Mouse (Mus musculus): ENCODE data around the gene Gstp1. TPM values are rescaled to one million over a fixed set of nuclear protein-coding genes. Genes with fewer than 3 reads are reported as not detected.

Gene Gstp1
- total and polyA plus RNA-seq, 2 experiments, result 456 to 1,374 TPM

- no peak within 1 kb of the TSS for H3K4me3 ChIP-seq (ENCODE audit: insufficient read depth, low read depth, low read length)
- TF ChIP-seq CTCF (IDR thresholded peaks at IDR 0.05; ENCODE audit: low read depth, low read length), result no peak
- TF ChIP-seq POLR2A (IDR thresholded peaks at IDR 0.05; ENCODE audit: extremely low read depth, insufficient read depth, low read length), result no peak
Measured at GRCm38 (mm10) chr19:4003112-4003511, 34.7 kb downstream of the Gstp1 start, which contains the start of gene Doc2g. Doc2g (plus strand) TSS chr19:4003313.

GRCm38 (mm10) chr19:4001752-4002151, 36.0 kb downstream of the Gstp1 start:
- Histone ChIP-seq H3K79me2 (ENCODE audit: control insufficient read depth, insufficient read depth, low read length) (no peaks in the 10 kb centered on the region), H3K27me3 (ENCODE audit: control insufficient read depth, insufficient read depth, low read length) (no peaks in the 10 kb centered on the region), H3K9ac (ENCODE audit: low read depth, low read length) (no peak overlapping the region), H3K4me1 (ENCODE audit: control insufficient read depth, insufficient read depth, low read length) (peaks cover 12% of the 10 kb centered on the region), H3K4me3 (ENCODE audit: insufficient read depth, low read depth, low read length) (no peak overlapping the region), H3K27ac (replicated peaks; ENCODE audit: insufficient read depth, low read depth, low read length) (no peak overlapping the region), H3K36me3 (ENCODE audit: control insufficient read depth, insufficient read depth, low read length) (peaks cover 2% of the 10 kb centered on the region; the same call in 1 of the 2 replicates)
- TF ChIP-seq POLR2A (IDR thresholded peaks at IDR 0.05; ENCODE audit: extremely low read depth, insufficient read depth, low read length), result no peak
- no peak for TF ChIP-seq CTCF (IDR thresholded peaks at IDR 0.05; ENCODE audit: low read depth, low read length)
- DNase-seq (ENCODE audit: extremely low read depth, low read depth, low spot score), result no peak
- 96% methylated on average over 5 of the region's 5 CpGs for WGBS

More at GRCm38 (mm10) chr19:4003112-4003511, 34.7 kb downstream of the Gstp1 start, which contains the start of gene Doc2g:
- DNase-seq (ENCODE audit: extremely low read depth, low read depth, low spot score), result no peak
- no peaks in the 10 kb centered on the region for H3K27me3 ChIP-seq (ENCODE audit: control insufficient read depth, insufficient read depth, low read length)
- peaks cover 10% of the 10 kb centered on the region for H3K4me1 ChIP-seq (ENCODE audit: control insufficient read depth, insufficient read depth, low read length)
- no peak within 1 kb of the TSS for H3K9ac ChIP-seq (ENCODE audit: low read depth, low read length)
- H3K27ac ChIP-seq (replicated peaks; ENCODE audit: insufficient read depth, low read depth, low read length), result no peak within 1 kb of the TSS
- 90% methylated on average over 1 of the region's 1 CpGs for WGBS
- no peaks in the 10 kb centered on the region for H3K79me2 ChIP-seq (ENCODE audit: control insufficient read depth, insufficient read depth, low read length)
- H3K36me3 ChIP-seq (ENCODE audit: control insufficient read depth, insufficient read depth, low read length), result peaks cover 6% of the 10 kb centered on the region; the same call in 1 of the 2 replicates

GRCm38 (mm10) chr19:4000949-4001525, 36.7 kb downstream of the Gstp1 start:
- Histone ChIP-seq H3K4me1 (ENCODE audit: control insufficient read depth, insufficient read depth, low read length) (peaks cover 13% of the 10 kb centered on the region), H3K4me3 (ENCODE audit: insufficient read depth, low read depth, low read length) (peak overlapping the region; percentile 82), H3K36me3 (ENCODE audit: control insufficient read depth, insufficient read depth, low read length) (no peaks in the 10 kb centered on the region), H3K79me2 (ENCODE audit: control insufficient read depth, insufficient read depth, low read length) (no peaks in the 10 kb centered on the region), H3K9ac (ENCODE audit: low read depth, low read length) (peak overlapping the region; percentile 91), H3K27ac (replicated peaks; ENCODE audit: insufficient read depth, low read depth, low read length) (peak overlapping the region; percentile 85), H3K27me3 (ENCODE audit: control insufficient read depth, insufficient read depth, low read length) (no peaks in the 10 kb centered on the region)
- TF ChIP-seq CTCF (IDR thresholded peaks at IDR 0.05; ENCODE audit: low read depth, low read length), result no peak
- no peak for TF ChIP-seq POLR2A (IDR thresholded peaks at IDR 0.05; ENCODE audit: extremely low read depth, insufficient read depth, low read length)
- DNase-seq (ENCODE audit: extremely low read depth, low read depth, low spot score), result no peak
- WGBS, result 24% methylated on average over 17 of the region's 17 CpGs

- peak within 1 kb of the TSS; percentile 85 for H3K27ac ChIP-seq (replicated peaks; ENCODE audit: insufficient read depth, low read depth, low read length)
- WGBS, result under 1% methylated on average over 64 of the region's 64 CpGs
- H3K36me3 ChIP-seq (ENCODE audit: control insufficient read depth, insufficient read depth, low read length), result no peaks in the 10 kb centered on the region
- peaks cover 13% of the 10 kb centered on the region for H3K4me1 ChIP-seq (ENCODE audit: control insufficient read depth, insufficient read depth, low read length)
- peak; percentile 83 for TF ChIP-seq CTCF (IDR thresholded peaks at IDR 0.05; ENCODE audit: low read depth, low read length)
- peak; percentile 89 for TF ChIP-seq POLR2A (IDR thresholded peaks at IDR 0.05; ENCODE audit: extremely low read depth, insufficient read depth, low read length)
- no peaks in the 10 kb centered on the region for H3K79me2 ChIP-seq (ENCODE audit: control insufficient read depth, insufficient read depth, low read length)
- no peaks in the 10 kb centered on the region for H3K27me3 ChIP-seq (ENCODE audit: control insufficient read depth, insufficient read depth, low read length)
- peak within 1 kb of the TSS; percentile 82 for H3K4me3 ChIP-seq (ENCODE audit: insufficient read depth, low read depth, low read length)
- DNase-seq (ENCODE audit: extremely low read depth, low read depth, low spot score), result peak; percentile 95
- peak within 1 kb of the TSS; percentile 91 for H3K9ac ChIP-seq (ENCODE audit: low read depth, low read length)
Measured at GRCm38 (mm10) chr19:4000119-4000900, 37.5 kb downstream of the Gstp1 start, which contains the start of the genes Nudt8 and Gm49405. Nudt8 (plus strand) TSS chr19:4000580. Gm49405 (plus strand) TSS chr19:4000626.

- H3K27ac ChIP-seq (replicated peaks; ENCODE audit: insufficient read depth, low read depth, low read length), result no peak overlapping the region
- 89% methylated on average over 9 of the region's 9 CpGs for WGBS
- no peaks in the 10 kb centered on the region for H3K27me3 ChIP-seq (ENCODE audit: control insufficient read depth, insufficient read depth, low read length)
- no peak overlapping the region for H3K9ac ChIP-seq (ENCODE audit: low read depth, low read length)
- no peak overlapping the region for H3K4me3 ChIP-seq (ENCODE audit: insufficient read depth, low read depth, low read length)
- no peak for DNase-seq (ENCODE audit: extremely low read depth, low read depth, low spot score)
- peaks cover 13% of the 10 kb centered on the region for H3K4me1 ChIP-seq (ENCODE audit: control insufficient read depth, insufficient read depth, low read length)
- H3K36me3 ChIP-seq (ENCODE audit: control insufficient read depth, insufficient read depth, low read length), result no peaks in the 10 kb centered on the region
- no peaks in the 10 kb centered on the region for H3K79me2 ChIP-seq (ENCODE audit: control insufficient read depth, insufficient read depth, low read length)
- TF ChIP-seq POLR2A (IDR thresholded peaks at IDR 0.05; ENCODE audit: extremely low read depth, insufficient read depth, low read length) (no peak), CTCF (IDR thresholded peaks at IDR 0.05; ENCODE audit: low read depth, low read length) (no peak)
Measured at GRCm38 (mm10) chr19:3999121-3999730, 38.6 kb downstream of the Gstp1 start.

All from liver, adult 2 months (tissue).